Mouse (Mus musculus) neural tube, embryonic 12.5 days (tissue): Measurements from ENCODE around the gene Fam198a. TPM values are rescaled to one million over a fixed set of nuclear protein-coding genes. Genes with fewer than 3 reads are reported as not detected.

Source experiments
- ATAC-seq: fragments of 200-750 bp; cut with Nextera tagmentation; 2 replicates; pipeline ENCODE4 v1.8.0; 2017; ENCODE audit warnings: low read depth, mild to moderate bottlenecking, moderate TSS enrichment, moderate library complexity; ENCODE audit not compliant: low FRiP score
- H3K27ac ChIP-seq: fragments of 300-500 bp; sonication (generic); 2 replicates; pipeline ENCODE4 v1.5.1; 2016
- H3K27me3 ChIP-seq: fragments of 300-500 bp; sonication (generic); replicated peaks from 2 replicates; pipeline ENCODE4 v1.6.1; 2016; ENCODE audit warnings: mild to moderate bottlenecking
- H3K36me3 ChIP-seq: fragments of 300-500 bp; sonication (generic); 2 replicates; pipeline ENCODE4 v1.6.1; 2016; ENCODE audit warnings: mild to moderate bottlenecking
- H3K4me1 ChIP-seq: fragments of 300-500 bp; sonication (generic); 2 replicates; pipeline ENCODE4 v1.6.1; 2016
- H3K4me2 ChIP-seq: fragments of 300-500 bp; sonication (generic); replicated peaks from 2 replicates; pipeline ENCODE4 v1.6.1; 2016; ENCODE audit warnings: mild to moderate bottlenecking
- H3K4me3 ChIP-seq: fragments of 300-500 bp; sonication (generic); 2 replicates; pipeline ENCODE4 v1.5.1; 2016
- H3K9ac ChIP-seq: fragments of 300-500 bp; sonication (generic); 2 replicates; pipeline ENCODE4 v1.6.1; 2016; ENCODE audit warnings: mild to moderate bottlenecking
- H3K9me3 ChIP-seq: fragments of 300-500 bp; sonication (generic); 2 replicates; pipeline ENCODE4 v1.6.1; 2016; ENCODE audit warnings: mild to moderate bottlenecking
- WGBS: fragments of 180-500 bp; shearing (Covaris S2); methylation state at CpG from one replicate; pipeline ENCODE4 v1.1.7; 2016; 5-methylcytosine and 5-hydroxymethylcytosine counted together
- polyA plus RNA-seq: library from polyadenylated mRNA; unstranded; fragments of >200 nt; fragmentation: Nextera tagmentation; extraction: Ambion mirVana; gene quantifications from 2 replicates; pipeline ENCODE4 v1.2.1, GENCODE M21; 2016

Fam198a gene
- polyA plus RNA-seq, 1 experiment from 2014 or later: 1.1 TPM

DNA sequence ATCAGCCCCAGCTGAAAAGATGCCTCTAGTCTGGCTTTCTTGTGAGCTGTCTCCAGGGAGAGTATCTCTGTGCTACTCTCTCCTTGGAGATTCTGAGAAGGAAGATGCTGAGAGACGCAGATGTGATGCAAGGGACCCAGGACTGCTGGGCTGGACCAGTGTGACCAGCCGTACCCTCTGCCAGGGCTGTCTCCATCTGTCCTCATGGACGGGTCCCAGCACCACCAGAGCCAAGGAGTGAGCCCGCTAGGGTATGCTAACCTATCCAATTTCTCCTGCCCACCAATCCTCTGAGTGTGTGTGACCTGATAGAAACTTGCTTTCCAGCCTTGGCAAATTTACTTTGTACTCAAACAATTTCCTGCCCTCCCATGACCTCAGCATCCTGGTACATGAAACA lies 38.0 kb upstream of the Fam198a start:
- ATAC-seq: no peak

DNA sequence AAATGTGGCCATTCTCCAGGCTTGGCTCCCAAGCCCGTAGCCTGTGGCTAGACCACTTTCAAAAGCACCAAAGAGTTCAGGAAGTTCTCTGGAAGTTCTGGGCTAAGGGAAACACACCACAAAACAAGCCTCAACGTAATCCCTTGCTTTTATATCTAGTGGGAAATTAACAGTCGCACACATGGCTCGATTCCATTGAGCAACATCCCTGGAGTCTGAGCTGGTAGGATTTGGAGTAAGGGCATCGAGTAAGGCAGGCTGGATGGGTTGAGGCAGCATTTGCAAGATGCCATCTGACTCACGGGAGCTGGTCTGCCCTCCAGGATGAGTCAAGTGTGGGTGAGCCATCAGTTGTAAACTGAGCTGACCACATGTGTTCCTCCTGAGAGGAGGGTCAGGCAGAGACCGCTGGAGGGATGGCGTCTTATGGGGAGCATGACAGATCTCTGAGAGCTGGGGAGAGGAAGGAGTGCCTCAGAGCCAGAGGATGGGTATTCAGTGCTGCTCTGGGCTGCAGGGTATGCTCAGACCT lies 36.5 kb upstream of the Fam198a start:
- 83% methylated on average over 8 of the region's 8 CpGs for WGBS
- H3K27ac ChIP-seq: no peak overlapping the region
- H3K4me3 ChIP-seq: no peak overlapping the region
- no peaks in the 10 kb centered on the region for H3K9me3 ChIP-seq
- H3K9ac ChIP-seq: no peak overlapping the region
- no peaks in the 10 kb centered on the region for H3K27me3 ChIP-seq
- H3K4me1 ChIP-seq: no peaks in the 10 kb centered on the region
- no peak for ATAC-seq
- no peak overlapping the region for H3K4me2 ChIP-seq
- no peaks in the 10 kb centered on the region for H3K36me3 ChIP-seq

More for the DNA sequence above, 38.0 kb upstream of the Fam198a start:
- 87% methylated on average over 4 of the region's 4 CpGs for WGBS
- Histone ChIP-seq H3K27ac (no peak overlapping the region), H3K9ac (no peak overlapping the region), H3K4me2 (no peak overlapping the region), H3K4me1 (no peaks in the 10 kb centered on the region), H3K27me3 (no peaks in the 10 kb centered on the region), H3K4me3 (no peak overlapping the region), H3K9me3 (no peaks in the 10 kb centered on the region), H3K36me3 (no peaks in the 10 kb centered on the region)

DNA sequence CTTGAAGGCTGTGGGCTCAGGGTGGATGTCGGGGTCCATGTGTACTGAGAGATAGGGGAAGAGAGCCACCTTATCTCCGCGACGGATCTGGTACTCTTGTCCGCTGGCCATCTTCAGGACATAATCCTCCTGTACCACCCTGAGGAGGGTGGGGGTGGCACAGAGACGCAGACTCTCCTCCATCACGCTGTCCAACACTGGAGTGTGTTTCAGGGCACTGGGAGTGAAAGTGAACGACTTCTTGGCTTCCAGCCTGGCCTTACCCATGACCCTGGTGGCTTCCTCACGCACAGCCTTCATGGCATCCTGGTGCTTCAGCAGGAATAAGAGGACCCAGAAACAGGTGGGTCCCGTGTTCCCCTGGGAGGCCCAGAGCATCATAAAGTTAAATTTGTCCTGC lies 35.7 kb upstream of the Fam198a start:
- Histone ChIP-seq H3K9ac (no peak overlapping the region), H3K4me3 (no peak overlapping the region), H3K4me2 (no peak overlapping the region), H3K9me3 (no peaks in the 10 kb centered on the region), H3K27ac (no peak overlapping the region), H3K27me3 (no peaks in the 10 kb centered on the region), H3K36me3 (no peaks in the 10 kb centered on the region), H3K4me1 (no peaks in the 10 kb centered on the region)
- 93% methylated on average over 10 of the region's 10 CpGs for WGBS
- no peak for ATAC-seq

DNA sequence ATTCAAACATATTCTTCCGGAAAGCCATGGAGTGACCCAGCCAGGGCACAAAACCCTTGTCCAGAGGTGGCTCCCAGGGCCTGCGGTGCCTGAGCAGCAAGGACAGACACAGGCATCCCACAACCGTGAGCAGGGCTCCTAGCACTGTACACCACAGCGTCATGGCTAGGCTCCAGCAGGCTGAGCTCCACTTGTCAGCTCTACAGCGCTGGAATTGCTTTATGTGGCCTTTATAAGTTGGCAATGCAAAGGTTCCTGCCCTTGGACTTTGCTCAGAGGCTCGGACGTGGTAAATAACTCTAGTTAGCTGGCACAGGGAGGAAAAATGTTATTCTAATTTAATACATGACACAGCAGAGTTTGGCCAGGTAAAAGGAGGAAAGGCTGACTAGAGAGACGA lies 34.7 kb upstream of the Fam198a start, which contains the start of gene Cyp8b1:
Gene Cyp8b1 (minus strand): TSS at position 204 of the 400 bp plus-strand sequence.
- Histone ChIP-seq H3K4me2 (no peak within 1 kb of the TSS), H3K36me3 (no peaks in the 10 kb centered on the region), H3K27ac (no peak within 1 kb of the TSS), H3K4me1 (no peaks in the 10 kb centered on the region), H3K9me3 (no peaks in the 10 kb centered on the region), H3K4me3 (no peak within 1 kb of the TSS), H3K27me3 (no peaks in the 10 kb centered on the region), H3K9ac (no peak within 1 kb of the TSS)
- ATAC-seq: no peak
- WGBS: 87% methylated on average over 8 of the region's 8 CpGs

DNA sequence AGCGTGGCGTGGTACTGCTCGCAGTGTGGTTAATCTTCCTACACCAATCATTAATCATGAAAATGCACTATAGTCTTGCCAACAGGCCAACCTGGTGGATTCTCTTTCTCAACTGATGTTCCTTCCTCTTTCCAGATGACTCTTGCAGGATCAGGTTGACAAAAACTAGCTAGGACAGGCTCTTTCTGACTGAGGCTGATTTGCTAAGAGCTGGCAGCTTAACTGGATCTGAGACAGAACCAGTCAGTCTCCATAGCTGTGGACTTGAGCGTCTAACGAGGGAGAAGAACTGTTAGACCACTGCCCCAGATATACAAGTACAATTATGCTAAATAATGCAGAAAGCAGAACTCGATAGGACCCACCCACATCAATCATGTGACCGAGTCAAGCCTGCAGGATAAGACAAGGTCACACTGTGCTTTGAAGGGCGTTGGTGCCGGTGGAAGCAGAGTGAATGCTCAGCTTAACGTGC lies 31.7 kb upstream of the Fam198a start:
- Histone ChIP-seq H3K27me3 (no peaks in the 10 kb centered on the region), H3K4me1 (no peaks in the 10 kb centered on the region), H3K9ac (no peak overlapping the region), H3K36me3 (no peaks in the 10 kb centered on the region), H3K4me2 (no peak overlapping the region), H3K4me3 (no peak overlapping the region), H3K9me3 (no peaks in the 10 kb centered on the region), H3K27ac (no peak overlapping the region)
- 77% methylated on average over 10 of the region's 10 CpGs for WGBS
- ATAC-seq: no peak

DNA sequence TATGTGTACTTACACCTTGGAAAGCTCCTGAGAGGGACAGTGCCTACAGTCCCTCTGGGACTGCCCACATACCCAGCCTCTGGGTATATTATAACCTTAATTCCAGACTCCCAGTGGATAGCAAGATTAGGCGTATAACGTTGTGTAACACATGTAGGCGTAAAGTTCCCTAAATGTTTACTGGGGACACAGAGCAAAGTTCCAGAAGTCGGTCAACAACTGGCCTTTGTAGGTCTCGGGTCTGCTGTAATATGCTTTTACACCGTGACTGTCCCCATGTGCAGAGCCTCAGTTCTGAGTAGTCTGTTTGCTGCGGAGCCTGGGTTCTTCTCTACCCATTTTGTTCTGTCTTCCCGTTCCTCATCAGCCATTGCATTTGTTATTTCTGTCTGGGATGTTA lies 27.3 kb upstream of the Fam198a start:
- H3K9ac ChIP-seq: no peak overlapping the region
- H3K27me3 ChIP-seq: no peaks in the 10 kb centered on the region
- no peaks in the 10 kb centered on the region for H3K4me1 ChIP-seq
- H3K4me2 ChIP-seq: no peak overlapping the region
- no peaks in the 10 kb centered on the region for H3K36me3 ChIP-seq
- H3K27ac ChIP-seq: no peak overlapping the region
- 86% methylated on average over 8 of the region's 8 CpGs for WGBS
- no peak for ATAC-seq
- no peaks in the 10 kb centered on the region for H3K9me3 ChIP-seq
- H3K4me3 ChIP-seq: no peak overlapping the region

DNA sequence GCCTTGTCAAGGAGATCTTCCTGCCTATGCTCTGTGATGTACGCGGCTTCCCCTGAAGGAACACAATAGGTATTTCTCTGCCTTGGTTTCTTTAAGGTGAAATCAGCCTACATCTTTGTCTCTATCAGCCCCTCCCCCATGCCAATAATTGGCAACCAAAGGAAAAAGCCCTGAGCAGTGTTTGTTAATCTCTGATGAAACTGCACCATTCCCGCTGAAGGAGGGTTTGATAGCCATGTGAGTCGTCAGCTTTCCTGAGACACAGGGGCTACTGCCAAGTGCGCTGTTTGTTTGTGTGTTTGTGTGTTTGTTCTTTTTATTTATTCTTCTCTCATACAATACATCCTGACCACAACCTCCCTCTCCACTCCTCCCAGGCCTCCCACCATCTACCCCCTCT lies 26.9 kb upstream of the Fam198a start:
- Histone ChIP-seq H3K36me3 (no peaks in the 10 kb centered on the region), H3K9ac (no peak overlapping the region), H3K27ac (no peak overlapping the region), H3K27me3 (no peaks in the 10 kb centered on the region), H3K9me3 (no peaks in the 10 kb centered on the region), H3K4me2 (no peak overlapping the region), H3K4me1 (no peaks in the 10 kb centered on the region), H3K4me3 (no peak overlapping the region)
- WGBS: 90% methylated on average over 5 of the region's 5 CpGs
- ATAC-seq: no peak

DNA sequence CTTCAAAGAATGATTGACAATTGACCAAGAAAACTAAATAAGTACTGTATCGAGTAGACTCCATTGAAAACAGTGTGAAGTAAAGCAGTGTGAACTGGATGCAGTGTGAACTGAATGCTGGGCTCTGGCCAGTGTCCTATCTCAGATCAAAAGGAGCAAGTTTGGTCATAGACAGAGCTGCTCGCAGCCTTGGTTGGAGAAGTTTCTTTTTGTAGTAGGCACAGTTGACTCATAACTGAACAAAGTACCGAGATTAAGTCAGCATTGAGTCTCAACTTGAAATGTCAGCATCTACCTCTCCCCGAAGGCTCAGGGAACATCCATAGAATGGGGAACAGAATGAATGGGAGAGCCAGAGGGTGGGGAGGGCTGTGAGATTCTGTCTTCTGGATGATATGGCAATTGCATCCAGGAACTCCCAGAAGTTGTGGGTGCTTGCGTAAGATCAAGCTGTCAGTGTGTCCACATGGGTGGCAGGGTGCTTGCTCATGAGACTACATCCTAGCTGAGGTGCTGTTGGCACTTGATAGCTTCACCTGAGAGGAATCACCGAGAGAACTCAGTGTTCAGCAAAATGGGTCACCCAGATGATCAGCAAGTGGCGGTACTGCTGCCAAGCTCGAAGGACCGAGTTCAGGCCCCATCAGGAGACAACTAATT lies 25.8 kb upstream of the Fam198a start:
- no peaks in the 10 kb centered on the region for H3K36me3 ChIP-seq
- no peak overlapping the region for H3K27ac ChIP-seq
- no peak for ATAC-seq
- H3K4me1 ChIP-seq: no peaks in the 10 kb centered on the region
- 92% methylated on average over 9 of the region's 9 CpGs for WGBS
- H3K4me3 ChIP-seq: no peak overlapping the region
- no peak overlapping the region for H3K9ac ChIP-seq
- no peaks in the 10 kb centered on the region for H3K27me3 ChIP-seq
- H3K4me2 ChIP-seq: no peak overlapping the region
- H3K9me3 ChIP-seq: no peaks in the 10 kb centered on the region

DNA sequence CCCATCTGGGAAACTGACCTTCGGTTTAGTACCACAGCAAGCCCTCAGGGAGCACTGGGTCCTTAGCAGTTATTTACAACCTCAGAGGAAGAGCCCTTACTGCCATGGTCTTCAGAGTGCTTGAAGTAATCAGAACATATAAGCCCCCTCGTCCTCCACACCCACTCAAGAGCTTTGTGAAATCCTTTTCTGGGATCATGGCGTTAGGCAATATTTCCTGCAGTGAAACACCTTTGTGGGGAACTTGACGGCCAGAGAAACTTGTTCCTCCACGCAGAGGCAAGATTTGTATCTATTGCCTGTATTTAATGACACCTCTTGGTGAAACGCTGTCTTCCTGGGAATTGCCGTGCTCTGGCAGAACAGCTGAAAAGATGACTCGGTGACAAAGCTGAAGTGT lies 24.8 kb upstream of the Fam198a start:
- no peak overlapping the region for H3K27ac ChIP-seq
- no peaks in the 10 kb centered on the region for H3K36me3 ChIP-seq
- no peaks in the 10 kb centered on the region for H3K27me3 ChIP-seq
- WGBS: 70% methylated on average over 8 of the region's 8 CpGs
- H3K4me3 ChIP-seq: no peak overlapping the region
- H3K4me1 ChIP-seq: no peaks in the 10 kb centered on the region
- ATAC-seq: no peak
- no peaks in the 10 kb centered on the region for H3K9me3 ChIP-seq
- H3K9ac ChIP-seq: no peak overlapping the region
- H3K4me2 ChIP-seq: no peak overlapping the region

DNA sequence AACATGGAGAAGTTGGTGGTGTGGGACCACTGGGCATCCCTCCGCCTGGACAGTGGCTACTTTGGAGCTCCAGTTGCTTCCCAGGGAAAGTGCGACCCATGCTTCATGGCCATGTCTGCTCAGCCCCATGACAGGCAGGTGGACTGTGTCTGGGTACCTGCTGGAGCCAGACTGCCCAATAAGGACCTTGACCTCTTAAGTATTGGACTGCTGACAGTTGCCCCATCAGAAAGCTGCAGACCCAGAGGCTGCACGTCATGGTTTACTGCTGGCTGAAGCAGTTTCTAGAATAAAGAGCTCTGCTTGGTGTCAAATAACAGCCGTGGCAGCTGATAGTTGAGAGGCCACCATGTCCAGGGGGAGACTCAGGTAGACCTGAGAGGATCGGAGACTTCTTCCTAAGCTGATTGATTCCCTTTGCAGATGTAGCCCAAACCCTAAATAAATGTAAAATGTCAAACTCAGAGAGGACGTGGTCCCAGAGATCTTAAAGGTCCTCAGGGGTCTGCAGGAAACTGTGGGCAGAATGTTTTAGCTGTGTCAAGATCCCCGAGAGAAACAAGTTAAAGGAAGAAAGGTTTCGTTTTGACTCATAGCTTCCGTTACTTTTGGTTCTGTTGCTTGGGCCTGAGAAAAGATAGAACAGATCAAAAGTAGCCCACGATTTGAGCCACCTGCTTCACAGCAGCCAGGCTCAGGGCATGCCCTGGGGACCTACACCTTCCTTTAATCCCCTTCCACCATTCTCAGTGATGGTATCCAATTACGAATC lies 24.0 kb upstream of the Fam198a start:
- Histone ChIP-seq H3K9me3 (no peaks in the 10 kb centered on the region), H3K27me3 (no peaks in the 10 kb centered on the region), H3K4me1 (no peaks in the 10 kb centered on the region), H3K27ac (no peak overlapping the region), H3K9ac (no peak overlapping the region), H3K4me3 (no peak overlapping the region), H3K4me2 (no peak overlapping the region), H3K36me3 (no peaks in the 10 kb centered on the region)
- WGBS: 65% methylated on average over 11 of the region's 11 CpGs
- no peak for ATAC-seq

DNA sequence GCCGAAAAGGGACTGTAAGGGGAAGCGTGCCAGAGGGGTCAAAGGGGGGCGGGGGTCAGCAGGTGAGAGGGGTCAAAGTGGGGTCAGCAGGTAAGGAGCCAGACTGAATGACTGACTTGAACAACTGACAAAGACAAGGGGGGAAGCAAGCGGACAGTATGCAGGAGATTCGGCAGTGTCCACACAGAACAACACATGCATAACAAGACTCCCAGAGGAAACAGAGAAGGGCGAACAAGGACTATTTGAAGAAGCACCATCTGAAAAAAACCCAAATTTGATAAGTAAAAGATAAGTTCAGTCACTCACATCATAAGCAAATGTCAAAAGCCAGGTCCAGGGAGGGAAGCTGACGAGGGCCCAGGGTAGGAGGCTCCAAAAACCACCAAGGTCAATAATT lies 23.1 kb upstream of the Fam198a start:
- Histone ChIP-seq H3K27me3 (no peaks in the 10 kb centered on the region), H3K4me1 (no peaks in the 10 kb centered on the region), H3K4me3 (no peak overlapping the region), H3K27ac (no peak overlapping the region), H3K4me2 (no peak overlapping the region), H3K9ac (no peak overlapping the region), H3K9me3 (no peaks in the 10 kb centered on the region), H3K36me3 (no peaks in the 10 kb centered on the region)
- WGBS: 83% methylated on average over 7 of the region's 7 CpGs
- ATAC-seq: no peak

DNA sequence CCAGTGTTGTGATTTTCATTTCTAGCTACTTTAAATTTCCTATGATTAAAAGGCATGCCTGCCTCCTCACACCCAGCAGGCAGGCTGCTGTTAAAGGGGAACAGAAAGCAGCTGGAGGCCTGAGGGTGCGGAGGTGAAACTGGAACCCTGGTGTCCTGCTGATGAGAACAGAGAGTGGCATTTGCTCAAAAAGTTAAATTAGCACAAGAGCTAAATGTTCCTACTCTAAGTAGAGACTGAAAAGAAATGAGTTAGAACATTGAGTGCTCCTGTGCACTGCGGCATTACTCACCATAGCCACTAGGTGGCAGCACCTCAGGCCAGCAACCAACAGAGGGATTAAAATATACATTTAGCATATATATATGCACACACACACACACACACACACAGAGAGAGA lies 22.3 kb upstream of the Fam198a start:
- no peaks in the 10 kb centered on the region for H3K9me3 ChIP-seq
- WGBS: 32% methylated on average over 2 of the region's 2 CpGs
- no peaks in the 10 kb centered on the region for H3K4me1 ChIP-seq
- no peak overlapping the region for H3K27ac ChIP-seq
- H3K4me3 ChIP-seq: no peak overlapping the region
- no peak overlapping the region for H3K4me2 ChIP-seq
- H3K36me3 ChIP-seq: no peaks in the 10 kb centered on the region
- H3K27me3 ChIP-seq: no peaks in the 10 kb centered on the region
- no peak for ATAC-seq
- no peak overlapping the region for H3K9ac ChIP-seq
